Mouse (Mus musculus) stomach, postnatal 0 days (tissue): ENCODE measurements around the gene Eef1a1.

Source experiments
- CTCF ChIP-seq: IDR thresholded peaks from 2 replicates; pipeline ENCODE4 v1.5.1; 2016; ENCODE audit warnings: antibody characterized with exemption, low read depth, mild to moderate bottlenecking, moderate library complexity
- EP300 ChIP-seq: optimal IDR thresholded peaks from 2 replicates; pipeline ENCODE3; 2016; ENCODE audit warnings: antibody characterized with exemption

DNA sequence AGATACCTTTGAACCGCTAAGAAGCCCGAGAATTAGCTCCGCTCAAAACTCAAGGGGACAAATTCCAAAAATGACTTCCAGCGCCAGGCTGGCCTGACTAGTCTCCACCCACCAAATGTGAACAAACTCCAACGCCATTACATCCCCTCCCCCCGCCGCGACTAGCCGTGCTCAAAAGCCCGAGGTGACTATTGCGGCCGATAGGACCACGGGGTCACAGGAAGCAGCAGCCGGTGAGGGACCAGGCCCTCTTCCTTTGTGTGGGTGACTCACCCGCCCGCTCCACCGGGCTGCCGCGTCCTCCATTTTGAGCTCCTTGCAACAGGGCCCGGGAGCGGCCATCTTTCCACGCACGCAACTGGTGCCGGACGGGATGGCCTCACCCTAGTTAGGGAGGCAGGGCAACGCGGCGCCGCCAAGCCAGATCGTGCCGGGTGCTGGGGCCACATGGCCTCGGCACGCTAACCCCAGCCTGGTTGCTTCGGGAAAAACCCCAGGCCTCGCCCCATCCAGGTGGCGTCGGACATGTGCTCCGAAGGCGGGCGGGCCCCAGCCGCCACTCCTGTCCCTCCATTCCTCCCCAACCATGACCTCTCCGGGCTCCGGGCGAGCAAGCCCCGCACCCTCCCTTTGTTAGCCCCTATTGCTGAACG is 8.1 kb downstream of the Eef1a1 start:
- TF ChIP-seq CTCF: no peak
- TF ChIP-seq EP300: no peak
